Mouse (Mus musculus): ENCODE measurements around the gene Cyfip1.
"Not testable (repeated sequence)": the region's sequence is repeated elsewhere in the genome, so short reads cannot be mapped to it uniquely, and the experiment has no call there.

The Cyfip1 gene

DNA sequence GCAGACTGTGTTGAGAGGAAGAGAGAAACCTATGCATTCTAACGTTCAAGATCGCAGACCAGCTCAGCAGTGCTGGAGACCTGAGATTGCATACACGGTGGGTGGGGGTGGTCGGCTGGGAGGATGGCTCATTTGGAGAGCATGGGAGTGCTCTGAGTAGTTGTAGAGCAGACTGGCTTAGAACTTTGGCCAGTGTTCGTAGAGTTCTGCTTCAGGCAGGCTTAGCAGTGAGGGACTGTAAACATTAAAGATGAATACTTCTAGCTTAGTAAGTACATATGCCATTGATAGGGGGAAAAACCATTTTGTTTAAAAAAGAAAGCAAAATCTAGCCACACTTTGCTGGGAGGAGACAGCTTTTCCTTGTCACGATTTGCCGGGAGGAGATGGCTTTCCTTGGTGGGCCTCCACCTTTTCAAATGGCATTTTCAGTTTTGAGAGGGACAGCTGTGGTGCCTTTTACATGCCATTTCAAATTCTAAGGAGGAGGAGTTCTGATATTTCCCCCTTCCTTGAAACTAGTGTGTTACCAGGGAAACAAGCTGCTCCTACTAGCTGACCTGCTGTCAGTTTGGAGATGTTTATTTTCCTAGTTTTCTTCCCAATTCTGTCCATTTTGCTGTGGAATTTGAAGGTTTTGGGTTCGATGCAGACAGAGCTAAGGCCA is 24.3 kb downstream of the Cyfip1 start:
- DNase-seq: no peak

DNA sequence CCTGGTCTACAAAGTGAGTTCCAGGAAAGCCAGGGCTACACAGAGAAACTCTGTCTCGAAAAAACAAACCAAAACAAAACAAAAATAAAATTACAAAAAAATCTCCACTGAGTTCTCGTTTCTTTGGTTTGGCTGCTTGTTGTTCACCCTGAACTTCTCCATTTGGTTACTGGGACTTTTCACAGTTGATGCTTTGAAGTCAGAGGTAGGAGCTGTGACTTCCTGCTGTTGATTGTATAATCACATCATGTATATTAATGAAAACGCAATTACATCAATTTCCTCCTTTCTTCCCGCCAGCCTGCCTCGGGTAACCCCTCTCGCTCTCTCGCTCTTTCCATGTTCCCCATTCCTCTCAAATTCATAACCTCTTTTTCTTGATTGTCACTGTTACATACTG is 26.7 kb downstream of the Cyfip1 start:
- no peak for DNase-seq

DNA sequence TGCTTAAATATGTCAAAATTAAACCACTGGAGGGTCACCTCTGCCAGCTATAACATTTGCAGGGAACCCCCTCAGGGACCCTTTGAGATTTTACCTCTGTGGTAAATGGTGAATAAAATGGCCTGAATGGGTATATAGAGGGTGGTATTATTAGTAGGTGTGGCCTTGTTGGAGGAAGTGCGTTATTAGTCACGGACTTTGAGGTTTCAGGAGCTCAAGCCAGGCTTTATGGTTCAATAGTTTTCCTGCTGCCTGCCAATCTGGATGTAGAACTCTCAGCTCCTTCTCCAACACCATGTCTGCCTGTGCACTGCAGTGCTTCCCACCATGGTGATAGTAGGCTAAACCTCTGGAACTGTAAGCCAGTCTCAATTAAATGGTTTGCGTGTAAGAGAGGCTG is 27.7 kb downstream of the Cyfip1 start:
- DNase-seq: no peak

DNA sequence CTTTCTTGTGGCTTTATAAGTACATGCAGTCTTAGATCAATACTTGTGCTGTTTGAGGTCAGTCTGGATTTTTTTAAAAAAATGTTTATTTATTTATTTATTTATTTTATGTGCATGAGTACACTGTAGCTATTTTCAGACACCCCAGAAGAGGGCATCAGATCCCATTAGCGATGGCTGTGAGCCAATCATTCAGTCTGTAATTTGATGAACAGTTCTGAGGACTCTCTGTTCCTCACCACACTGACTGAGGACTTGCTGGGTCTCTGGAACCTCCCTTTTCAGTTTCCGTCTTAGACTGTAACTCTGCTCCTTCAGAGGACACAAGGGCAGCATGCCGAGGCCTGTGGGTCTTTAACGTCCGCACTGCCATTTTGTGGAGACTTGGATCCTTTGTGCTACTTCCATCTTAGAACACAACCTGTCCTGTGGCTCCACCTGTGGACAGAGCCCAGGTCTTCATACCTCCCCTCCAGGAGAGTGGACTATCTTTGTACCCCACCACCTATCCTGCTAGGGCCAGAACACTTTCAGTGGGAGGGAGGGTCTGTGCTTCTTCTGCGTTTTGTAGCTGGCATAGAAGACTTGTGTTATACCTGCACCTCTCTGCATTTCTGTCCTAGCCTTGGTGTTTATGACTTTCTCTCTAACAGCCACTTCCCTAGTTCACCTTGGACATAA is 28.9 kb downstream of the Cyfip1 start:
- no peak for DNase-seq

DNA sequence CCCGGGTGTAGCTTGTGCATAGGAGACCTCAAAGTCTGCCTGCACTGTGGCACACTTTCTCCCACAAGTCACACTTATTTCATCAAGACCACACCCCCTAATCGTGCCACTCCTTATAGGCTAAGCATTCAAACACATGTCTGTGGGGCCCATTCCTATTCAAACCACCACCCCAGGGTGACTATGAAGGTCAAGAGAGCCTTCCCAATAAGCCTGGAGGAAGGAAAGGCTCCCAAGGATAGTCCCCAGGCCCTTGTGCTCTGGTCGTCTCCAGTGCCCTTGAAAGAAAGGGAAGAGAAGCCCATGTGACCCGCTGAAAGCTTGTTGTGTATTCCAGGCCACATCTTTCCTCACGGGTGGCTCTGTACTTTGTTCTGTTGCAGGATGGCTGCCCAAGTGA is 29.9 kb downstream of the Cyfip1 start:
- DNase-seq: no peak

DNA sequence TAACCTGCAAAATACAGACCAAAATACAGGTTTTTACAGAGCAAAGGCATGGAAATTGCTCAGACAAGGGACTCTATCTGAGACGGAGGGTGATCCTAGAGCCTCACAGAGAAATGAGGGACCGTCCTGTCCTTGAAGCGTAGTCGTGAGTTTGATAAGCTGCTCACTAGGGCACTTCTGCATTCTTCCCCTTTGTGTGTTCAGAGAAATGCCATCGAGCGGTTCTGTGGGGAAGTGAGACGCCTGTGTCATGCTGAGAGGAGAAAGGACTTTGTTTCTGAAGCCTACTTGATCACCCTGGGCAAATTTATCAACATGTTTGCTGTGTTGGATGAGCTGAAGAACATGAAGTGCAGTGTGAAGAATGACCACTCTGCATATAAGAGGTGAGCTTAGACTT is 33.2 kb downstream of the Cyfip1 start:
- DNase-seq: no peak

DNA sequence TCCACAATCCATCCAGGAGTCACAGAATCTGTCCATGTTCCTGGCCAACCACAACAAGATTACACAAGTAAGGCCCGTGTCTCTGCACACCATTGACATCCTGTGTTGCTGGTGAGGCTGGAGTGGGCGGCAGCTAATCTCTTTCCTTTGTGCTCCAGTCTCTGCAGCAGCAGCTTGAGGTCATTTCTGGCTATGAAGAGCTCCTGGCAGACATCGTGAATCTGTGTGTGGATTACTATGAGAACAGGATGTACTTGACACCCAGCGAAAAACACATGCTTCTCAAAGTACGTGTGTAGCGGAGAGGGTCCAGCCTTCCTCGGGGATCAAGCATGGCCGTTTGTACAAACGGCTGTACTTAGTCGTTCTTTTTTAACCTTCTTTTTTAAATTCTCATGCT is 36.2 kb downstream of the Cyfip1 start:
- DNase-seq: no peak

DNA sequence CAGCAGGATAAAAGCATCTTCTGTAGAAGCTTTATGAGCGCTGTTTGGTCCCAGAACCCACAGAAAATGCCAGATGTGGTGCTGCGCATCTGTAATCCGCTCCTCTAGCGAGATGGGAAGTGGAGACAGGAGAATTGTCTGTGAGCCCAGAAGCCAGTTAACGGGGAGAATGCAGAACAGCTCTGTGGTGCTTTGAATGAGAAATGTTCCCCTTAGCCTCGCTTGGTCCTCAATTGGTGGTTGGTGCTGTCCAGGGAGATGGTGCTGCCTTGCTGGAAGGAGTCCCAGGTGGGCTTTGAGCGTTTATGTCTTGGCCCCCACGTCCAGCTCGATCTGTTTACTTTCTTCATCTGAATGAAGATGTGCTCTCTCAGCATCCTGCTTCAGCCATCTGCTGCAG is 39.3 kb downstream of the Cyfip1 start:
- DNase-seq: no peak

DNA sequence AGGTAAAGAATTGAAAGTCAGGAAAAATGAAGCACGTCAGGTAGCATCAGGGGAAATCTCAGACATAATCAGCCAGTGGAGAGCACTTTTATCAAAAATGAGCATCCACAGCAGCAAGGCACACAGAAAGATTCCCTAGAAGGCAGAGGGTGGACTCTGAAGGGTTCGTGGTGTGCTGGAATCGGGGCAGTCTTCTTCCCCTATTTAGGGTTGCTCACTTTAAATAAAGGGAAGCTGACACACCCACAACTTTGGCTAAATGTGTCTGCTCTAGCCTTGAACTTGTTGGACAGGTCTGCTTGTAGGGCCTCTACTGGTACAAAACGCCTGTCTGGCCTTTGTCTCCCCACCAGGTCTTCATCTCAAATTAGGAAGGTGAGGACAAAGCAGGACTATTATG is 47.1 kb downstream of the Cyfip1 start:
- no peak for DNase-seq

DNA sequence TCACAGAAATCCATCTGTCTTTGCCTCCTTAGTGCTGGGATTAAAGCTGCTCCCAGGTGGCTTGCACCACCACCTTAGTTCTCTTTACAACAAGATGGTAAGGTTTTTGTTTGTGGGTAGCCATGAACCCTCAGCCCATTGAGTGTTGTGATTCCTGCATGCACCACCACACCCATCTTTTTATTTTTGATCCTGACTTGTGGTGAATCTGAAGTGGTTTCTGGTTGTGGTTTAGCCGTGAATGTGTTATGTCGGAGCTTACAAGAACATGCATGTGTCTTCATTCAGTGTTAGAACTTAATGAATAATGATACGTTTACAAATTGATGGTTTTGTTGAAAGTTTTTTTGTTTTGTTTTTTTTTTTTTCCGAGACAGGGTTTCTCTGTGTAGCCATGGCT is 48.5 kb downstream of the Cyfip1 start:
- no peak for DNase-seq

DNA sequence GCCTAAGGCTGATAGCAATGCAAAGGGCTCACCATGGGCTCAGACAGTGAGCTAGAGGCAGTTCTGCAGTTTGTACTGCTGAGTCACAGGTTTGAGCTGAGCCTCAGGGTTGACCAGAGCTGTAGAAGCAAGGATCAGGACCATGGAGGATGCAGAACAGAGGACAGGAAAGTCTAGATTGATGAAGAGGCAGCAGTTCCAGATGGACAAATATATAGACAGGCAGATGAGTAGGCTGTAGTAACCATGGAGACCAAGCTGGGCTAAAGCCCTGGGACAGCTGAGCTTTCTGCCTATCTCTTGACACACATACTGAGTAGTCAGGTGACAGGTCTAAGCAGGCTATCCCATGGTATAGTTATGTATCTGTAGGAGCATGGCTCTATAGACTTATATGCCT is 49.2 kb downstream of the Cyfip1 start:
- no peak for DNase-seq

DNA sequence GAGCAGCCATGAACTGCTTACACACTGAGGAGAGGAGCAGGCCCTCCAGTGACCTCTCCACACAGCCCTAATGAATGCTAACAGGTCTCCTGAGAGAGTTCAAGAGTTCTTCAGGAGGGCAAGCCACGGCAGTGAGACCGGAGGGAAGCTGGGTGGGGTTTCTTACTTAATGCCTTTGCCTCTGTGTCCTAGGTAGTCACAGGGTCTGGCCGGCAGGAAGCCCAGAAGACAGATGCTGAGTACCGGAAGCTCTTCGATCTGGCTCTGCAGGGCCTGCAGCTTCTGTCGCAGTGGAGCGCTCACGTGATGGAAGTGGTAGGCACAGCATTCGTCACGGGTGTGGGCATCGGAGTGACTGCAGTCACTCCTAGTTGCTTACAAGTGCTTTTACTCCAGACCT is 50.3 kb downstream of the Cyfip1 start:
- DNase-seq: no peak

DNA sequence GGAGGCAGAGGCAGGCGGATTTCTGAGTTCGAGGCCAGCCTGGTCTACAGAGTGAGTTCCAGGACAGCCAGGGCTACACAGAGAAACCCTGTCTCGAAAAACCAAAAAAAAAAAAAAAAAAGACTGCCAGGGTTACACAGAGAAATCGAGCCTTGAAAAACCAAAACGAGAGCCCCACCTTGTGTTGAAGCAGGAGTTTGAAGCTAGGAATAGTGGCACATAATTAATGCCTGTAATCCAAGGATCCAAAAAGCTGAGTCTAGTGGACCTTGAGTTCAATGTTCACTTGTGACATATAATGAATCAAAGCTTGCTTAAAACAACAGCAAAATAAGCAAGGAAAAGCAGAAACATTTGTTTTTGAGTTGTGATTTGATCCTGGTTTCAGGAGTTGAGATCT is 62.2 kb downstream of the Cyfip1 start:
- DNase-seq: no peak

DNA sequence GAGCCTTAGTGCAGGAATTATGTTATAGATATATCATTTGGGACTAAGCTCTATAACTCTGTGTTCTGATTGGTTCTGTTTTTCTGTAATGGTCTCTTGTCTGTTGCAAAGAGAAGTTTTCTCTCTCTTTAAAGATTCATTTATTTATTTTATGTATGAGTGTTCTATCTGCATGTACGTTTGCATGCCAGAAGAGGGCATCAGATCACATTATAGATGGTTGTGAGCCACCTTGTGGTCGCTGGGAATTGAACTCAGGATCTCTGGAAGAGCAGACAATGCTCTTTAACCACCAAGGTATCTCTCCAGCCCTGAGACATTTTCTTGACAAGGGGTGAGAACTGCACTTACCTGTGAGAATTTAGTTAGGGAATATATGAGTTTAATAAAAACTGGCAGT is 63.9 kb downstream of the Cyfip1 start:
- no peak for DNase-seq

DNA sequence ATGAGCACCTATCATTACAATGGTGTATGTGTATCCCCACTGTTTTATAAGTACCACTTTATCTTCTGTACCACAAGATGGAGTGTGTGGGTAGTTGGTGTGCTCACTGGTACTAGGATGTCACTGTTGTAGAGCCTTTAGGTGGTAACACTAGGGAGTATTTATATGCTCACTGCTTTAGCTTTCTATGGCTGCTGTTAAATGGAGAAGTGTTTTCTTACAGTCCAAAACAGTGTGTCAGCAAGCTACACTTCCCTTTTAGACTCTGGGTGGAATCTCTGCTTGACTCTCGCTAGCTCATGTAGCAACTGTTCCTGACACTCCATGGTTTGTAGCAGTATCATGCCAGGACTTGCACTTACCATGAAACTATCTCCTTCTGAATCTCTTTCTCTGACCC is 68.0 kb downstream of the Cyfip1 start:
- DNase-seq: no peak

DNA sequence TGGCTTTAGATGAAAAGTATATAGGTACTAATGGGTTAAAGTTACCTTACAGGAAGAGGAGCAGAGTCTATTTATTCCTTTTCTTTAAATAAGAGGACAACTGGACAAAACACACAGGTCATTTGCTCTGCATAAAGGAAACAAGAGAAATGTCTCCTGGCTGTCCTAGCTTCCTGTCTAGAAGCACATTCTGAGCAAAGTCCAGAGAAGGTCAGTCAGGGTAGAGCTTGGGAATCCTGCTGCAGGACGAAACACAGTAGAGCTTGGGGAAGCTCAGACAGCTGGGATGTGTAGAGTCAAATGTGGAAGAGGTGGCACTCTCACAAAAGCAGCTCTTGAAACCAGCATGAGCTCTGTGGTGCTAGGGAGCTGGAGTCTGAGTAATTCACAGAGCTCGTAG is 68.8 kb downstream of the Cyfip1 start:
- no peak for DNase-seq

DNA sequence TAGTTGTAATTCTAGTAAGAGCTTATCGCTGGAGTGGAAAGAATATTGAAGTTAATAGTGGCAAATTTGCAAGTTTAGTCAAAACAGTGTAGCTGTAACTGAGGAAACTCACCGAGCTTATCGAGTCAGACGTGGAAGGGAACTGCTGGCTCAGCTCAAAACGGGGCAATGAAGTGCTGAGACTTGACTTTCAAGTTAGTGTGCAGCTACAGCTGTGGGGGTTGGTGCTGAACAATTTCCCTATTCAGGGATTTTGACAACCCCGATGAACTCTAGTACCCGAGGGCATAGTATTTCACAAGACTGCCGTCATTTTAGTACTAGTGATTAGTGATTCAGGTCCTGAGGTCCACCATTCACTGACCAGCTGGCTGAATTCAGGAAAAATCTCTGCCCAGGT is 69.8 kb downstream of the Cyfip1 start:
- DNase-seq: no peak

DNA sequence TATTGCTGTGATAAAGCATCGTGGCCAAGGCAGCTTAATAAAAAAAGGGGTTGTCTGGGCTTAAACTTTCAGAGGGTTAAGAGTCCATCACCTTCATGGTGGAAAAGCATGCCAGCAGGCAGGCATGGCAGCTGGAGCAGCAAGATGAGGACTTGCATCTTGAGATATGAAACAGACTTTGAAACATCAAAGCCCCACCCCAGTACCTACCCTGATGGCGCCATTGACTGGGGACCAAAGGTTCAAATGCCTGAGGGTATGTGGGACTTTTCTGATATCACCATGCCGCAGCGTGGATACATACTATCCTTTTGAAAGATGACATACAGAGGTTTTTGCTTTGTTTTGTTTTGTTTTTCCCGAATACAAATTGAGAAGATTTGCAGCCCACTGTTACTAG is 70.6 kb downstream of the Cyfip1 start:
- DNase-seq: no peak

DNA sequence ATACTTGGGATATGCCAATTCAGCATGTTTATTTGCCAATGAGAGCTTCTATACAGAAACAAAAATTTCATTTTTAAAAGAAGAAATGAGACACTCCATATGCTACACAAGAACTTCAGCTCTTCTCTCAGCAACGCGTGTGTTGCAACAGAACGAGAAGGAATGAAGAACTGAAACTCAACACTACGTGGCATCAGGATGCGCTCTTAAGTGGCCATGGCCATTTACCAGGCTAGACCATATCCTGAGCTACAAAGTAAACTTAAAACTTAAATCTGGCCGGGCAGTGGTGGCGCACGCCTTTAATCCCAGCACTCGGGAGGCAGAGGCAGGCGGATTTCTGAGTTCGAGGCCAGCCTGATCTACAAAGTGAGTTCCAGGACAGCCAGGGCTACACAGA is 76.8 kb downstream of the Cyfip1 start:
- not testable (repeated sequence) for DNase-seq

DNA sequence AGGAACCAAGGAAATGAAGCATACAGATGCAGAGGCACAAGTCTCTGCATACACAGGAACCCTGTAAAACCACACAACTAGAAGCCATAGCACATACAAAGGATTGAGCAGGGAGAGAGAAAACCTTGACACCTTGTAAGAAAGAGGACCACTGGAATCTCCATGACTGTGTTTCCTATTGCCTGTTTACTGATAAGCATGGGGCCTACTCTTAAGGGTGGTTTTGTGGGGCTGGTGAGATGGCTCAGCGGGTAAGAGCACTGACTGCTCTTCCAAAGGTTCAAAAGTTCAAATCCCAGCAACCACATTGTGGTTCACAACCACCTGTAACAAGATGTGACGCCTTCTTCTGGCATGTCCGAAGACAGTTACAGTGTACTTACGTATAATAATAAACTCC is 85.7 kb downstream of the Cyfip1 start:
- DNase-seq: no peak

DNA sequence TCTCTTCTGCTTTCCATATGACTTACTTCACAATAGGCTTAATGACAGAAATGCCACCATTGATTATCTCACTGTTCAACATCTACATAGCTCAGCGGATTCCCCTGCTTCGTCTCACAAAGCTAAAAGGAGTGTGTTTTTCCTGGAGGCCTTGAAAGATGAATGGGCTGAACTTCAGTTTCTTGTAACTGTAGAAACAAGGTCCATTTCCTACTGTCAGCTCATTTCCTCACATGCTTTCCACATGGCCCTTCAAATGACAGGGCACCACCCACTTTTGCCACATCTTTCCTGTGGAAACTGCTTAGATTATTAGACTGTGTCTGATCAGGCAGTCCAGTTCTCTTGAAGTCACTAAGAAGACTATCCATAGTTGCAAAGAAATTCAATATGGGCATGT is 87.1 kb downstream of the Cyfip1 start:
- no peak for DNase-seq

DNA sequence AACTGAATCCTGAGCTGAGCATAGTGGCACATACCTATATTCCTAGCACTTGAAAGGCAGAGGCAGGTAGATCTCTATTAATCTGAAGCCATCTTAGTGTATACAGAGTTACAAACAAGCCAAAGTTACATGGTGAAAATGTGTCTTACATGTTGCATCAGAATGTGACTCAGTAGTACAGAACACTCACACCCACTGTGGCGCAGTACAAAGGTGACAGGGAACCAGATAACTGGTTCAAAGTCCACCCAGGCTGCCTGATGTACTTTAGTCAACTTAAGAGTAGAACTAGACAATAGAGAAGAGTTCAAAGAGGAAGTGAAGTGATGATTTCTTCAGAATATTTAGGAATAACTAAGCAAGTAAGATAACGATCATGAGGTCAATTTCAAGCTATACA is 93.5 kb downstream of the Cyfip1 start:
- no peak for DNase-seq

DNA sequence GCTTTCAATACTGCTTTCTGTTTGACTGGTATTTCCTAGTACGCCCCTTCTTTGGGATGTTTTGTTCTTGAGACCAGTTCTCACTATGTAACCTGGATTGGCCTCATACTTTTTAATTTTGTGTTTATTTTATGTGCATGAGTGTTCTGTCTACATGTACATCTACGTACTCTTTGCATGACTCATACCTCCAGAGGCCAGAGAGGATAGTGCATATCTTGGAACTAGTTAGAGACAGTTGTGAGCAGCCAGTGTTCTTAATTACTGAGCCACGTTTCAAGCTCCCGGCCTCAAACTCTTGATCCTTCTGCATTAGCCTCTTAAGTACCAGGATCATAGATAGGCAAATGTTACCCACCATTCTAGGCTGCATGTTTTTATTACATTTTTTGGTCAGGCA is 96.8 kb downstream of the Cyfip1 start:
- no peak for DNase-seq

DNA sequence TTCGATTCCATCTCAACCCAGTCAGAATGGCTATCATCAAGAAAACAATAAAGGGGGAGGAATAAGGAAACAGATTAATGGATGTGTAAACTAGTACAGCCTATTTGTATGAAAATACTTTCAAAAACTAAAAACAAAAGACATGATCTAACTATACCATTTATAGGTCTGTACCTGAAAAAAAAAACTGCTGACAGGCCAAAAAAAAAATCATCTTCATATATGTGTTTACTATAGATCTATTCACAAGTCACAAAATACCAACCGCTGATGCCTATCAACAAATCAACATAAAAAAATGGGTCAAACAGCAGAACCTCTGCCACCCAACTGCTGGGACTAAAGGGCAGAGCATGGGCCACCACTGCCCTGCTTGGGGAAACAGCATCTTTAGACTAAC is 114.5 kb downstream of the Cyfip1 start:
- DNase-seq: no peak

DNA sequence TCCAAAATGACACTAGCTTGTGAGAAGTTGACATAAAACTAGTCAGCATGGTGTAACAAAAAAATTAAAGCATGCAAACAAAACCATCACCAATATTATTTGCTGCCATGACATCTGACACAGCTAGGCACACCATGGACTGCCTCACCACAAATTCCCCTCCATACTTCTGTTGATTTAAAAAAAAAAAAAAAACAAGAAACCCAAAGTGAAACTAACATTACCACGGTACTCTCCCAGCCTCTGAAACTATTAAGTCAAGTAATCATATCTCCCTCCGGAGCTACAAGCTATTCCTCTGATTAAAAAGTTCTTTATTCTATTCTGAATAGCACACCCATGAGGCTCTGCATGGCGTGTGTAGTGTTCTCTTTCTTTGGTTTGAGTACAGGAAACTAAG is 115.6 kb downstream of the Cyfip1 start:
- DNase-seq: no peak

Data from spleen, adult 18-20 months (tissue).